Mouse (Mus musculus): ENCODE results near the gene Macf1. TPM values are rescaled to one million over a fixed set of nuclear protein-coding genes. Genes with fewer than 3 reads are reported as not detected.
"Not testable (repeated sequence)": the region's sequence is repeated elsewhere in the genome, so short reads cannot be mapped to it uniquely, and the experiment has no call there.

The Macf1 gene
- polyA plus RNA-seq, 1 experiment from 2014 or later, result 41.2 TPM

- Histone ChIP-seq H3K9ac (no peak overlapping the region), H3K4me3 (replicated peaks) (no peak overlapping the region), H3K4me1 (0 out of 2 replicates have a peak, but pooled peaks cover 5% of the 10 kb centered on the region), H3K27ac (no peak overlapping the region), H3K9me3 (replicated peaks) (no peaks in the 10 kb centered on the region), H3K4me2 (no peak overlapping the region), H3K36me3 (peaks cover 8% of the 10 kb centered on the region; the same call in 1 of the 2 replicates), H3K27me3 (no peaks in the 10 kb centered on the region)
- no peak for ATAC-seq (replicated peaks; ENCODE audit: low FRiP score)
- WGBS, result 84% methylated on average over 6 of the region's 6 CpGs
Observed at GRCm38 (mm10) chr4:123649131-123649530, 35.0 kb downstream of the Macf1 start.

- Histone ChIP-seq H3K4me2 (no peak overlapping the region), H3K9me3 (replicated peaks) (no peaks in the 10 kb centered on the region), H3K4me3 (replicated peaks) (no peak overlapping the region), H3K9ac (no peak overlapping the region), H3K27ac (peak overlapping the region; percentile 56), H3K4me1 (0 out of 2 replicates have a peak, but pooled peaks cover 16% of the 10 kb centered on the region), H3K27me3 (no peaks in the 10 kb centered on the region), H3K36me3 (peaks cover 8% of the 10 kb centered on the region; the same call in 1 of the 2 replicates)
- WGBS, result 79% methylated on average over 4 of the region's 4 CpGs
- no peak for ATAC-seq (replicated peaks; ENCODE audit: low FRiP score)
Observed at GRCm38 (mm10) chr4:123647668-123648067, 36.5 kb downstream of the Macf1 start.

GRCm38 (mm10) chr4:123647109-123647508 is 37.1 kb downstream of the Macf1 start:
- ATAC-seq (replicated peaks; ENCODE audit: low FRiP score), result no peak
- Histone ChIP-seq H3K27me3 (no peaks in the 10 kb centered on the region), H3K9me3 (replicated peaks) (no peaks in the 10 kb centered on the region), H3K9ac (no peak overlapping the region), H3K27ac (no peak overlapping the region), H3K4me2 (no peak overlapping the region), H3K4me1 (0 out of 2 replicates have a peak, but pooled peaks cover 13% of the 10 kb centered on the region), H3K4me3 (replicated peaks) (no peak overlapping the region), H3K36me3 (peaks cover 8% of the 10 kb centered on the region; the same call in 1 of the 2 replicates)
- 75% methylated on average over 2 of the region's 2 CpGs for WGBS

- 89% methylated on average over 3 of the region's 3 CpGs for WGBS
- no peak for ATAC-seq (replicated peaks; ENCODE audit: low FRiP score)
Observed at GRCm38 (mm10) chr4:123645246-123645845, 38.8 kb downstream of the Macf1 start.

GRCm38 (mm10) chr4:123643561-123643960 is 40.6 kb downstream of the Macf1 start:
- no peak overlapping the region for H3K27ac ChIP-seq
- ATAC-seq (replicated peaks; ENCODE audit: low FRiP score), result no peak
- WGBS, result 86% methylated on average over 6 of the region's 6 CpGs

More at GRCm38 (mm10) chr4:123645246-123645845, 38.8 kb downstream of the Macf1 start:
- Histone ChIP-seq H3K4me2 (no peak overlapping the region), H3K27me3 (no peaks in the 10 kb centered on the region), H3K9me3 (replicated peaks) (no peaks in the 10 kb centered on the region), H3K27ac (no peak overlapping the region), H3K36me3 (peaks cover 4% of the 10 kb centered on the region; the same call in 1 of the 2 replicates), H3K4me3 (replicated peaks) (no peak overlapping the region), H3K4me1 (0 out of 2 replicates have a peak, but pooled peaks cover 13% of the 10 kb centered on the region), H3K9ac (no peak overlapping the region)

GRCm38 (mm10) chr4:123642877-123643276 is 41.3 kb downstream of the Macf1 start:
- Histone ChIP-seq H3K4me3 (replicated peaks) (no peak overlapping the region), H3K4me2 (no peak overlapping the region), H3K9me3 (replicated peaks) (no peaks in the 10 kb centered on the region), H3K27ac (no peak overlapping the region), H3K4me1 (0 out of 2 replicates have a peak, but pooled peaks cover 13% of the 10 kb centered on the region), H3K27me3 (no peaks in the 10 kb centered on the region), H3K36me3 (0 out of 2 replicates have a peak, but pooled peaks cover 3% of the 10 kb centered on the region), H3K9ac (no peak overlapping the region)
- ATAC-seq (replicated peaks; ENCODE audit: low FRiP score), result no peak
- 69% methylated on average over 5 of the region's 5 CpGs for WGBS

More at GRCm38 (mm10) chr4:123643561-123643960, 40.6 kb downstream of the Macf1 start:
- H3K9ac ChIP-seq, result no peak overlapping the region
- no peaks in the 10 kb centered on the region for H3K27me3 ChIP-seq
- no peak overlapping the region for H3K4me2 ChIP-seq
- H3K4me1 ChIP-seq, result 0 out of 2 replicates have a peak, but pooled peaks cover 13% of the 10 kb centered on the region
- 0 out of 2 replicates have a peak, but pooled peaks cover 3% of the 10 kb centered on the region for H3K36me3 ChIP-seq
- H3K4me3 ChIP-seq (replicated peaks), result no peak overlapping the region
- no peaks in the 10 kb centered on the region for H3K9me3 ChIP-seq (replicated peaks)

- Histone ChIP-seq H3K4me1 (peaks cover 15% of the 10 kb centered on the region), H3K4me3 (replicated peaks) (no peak overlapping the region), H3K9me3 (replicated peaks) (no peaks in the 10 kb centered on the region), H3K36me3 (0 out of 2 replicates have a peak, but pooled peaks cover 3% of the 10 kb centered on the region), H3K4me2 (no peak overlapping the region), H3K27me3 (no peaks in the 10 kb centered on the region), H3K9ac (no peak overlapping the region), H3K27ac (no peak overlapping the region)
- no peak for ATAC-seq (replicated peaks; ENCODE audit: low FRiP score)
- 79% methylated on average over 6 of the region's 6 CpGs for WGBS
Observed at GRCm38 (mm10) chr4:123637136-123637535, 47.0 kb downstream of the Macf1 start.

GRCm38 (mm10) chr4:123635428-123635827 is 48.7 kb downstream of the Macf1 start:
- Histone ChIP-seq H3K9ac (no peak overlapping the region), H3K27me3 (no peaks in the 10 kb centered on the region), H3K4me1 (peaks cover 15% of the 10 kb centered on the region), H3K9me3 (replicated peaks) (no peaks in the 10 kb centered on the region), H3K4me3 (replicated peaks) (no peak overlapping the region), H3K4me2 (no peak overlapping the region), H3K36me3 (0 out of 2 replicates have a peak, but pooled peaks cover 3% of the 10 kb centered on the region), H3K27ac (peak overlapping the region; percentile 51)
- WGBS, result 15% methylated on average over 1 of the region's 1 CpGs
- no peak for ATAC-seq (replicated peaks; ENCODE audit: low FRiP score)

- Histone ChIP-seq H3K27me3 (no peaks in the 10 kb centered on the region), H3K9ac (no peak overlapping the region), H3K27ac (peak overlapping the region; percentile 80), H3K4me2 (no peak overlapping the region), H3K4me3 (replicated peaks) (no peak overlapping the region), H3K4me1 (peaks cover 15% of the 10 kb centered on the region), H3K36me3 (0 out of 2 replicates have a peak, but pooled peaks cover 3% of the 10 kb centered on the region), H3K9me3 (replicated peaks) (no peaks in the 10 kb centered on the region)
- ATAC-seq (replicated peaks; ENCODE audit: low FRiP score), result no peak
- 61% methylated on average over 3 of the region's 3 CpGs for WGBS
Observed at GRCm38 (mm10) chr4:123634436-123634835, 49.7 kb downstream of the Macf1 start.

- H3K4me3 ChIP-seq (replicated peaks), result no peak overlapping the region
- WGBS, result 84% methylated on average over 4 of the region's 4 CpGs
- ATAC-seq (replicated peaks; ENCODE audit: low FRiP score), result no peak
Observed at GRCm38 (mm10) chr4:123633874-123634273, 50.3 kb downstream of the Macf1 start.

GRCm38 (mm10) chr4:123633370-123633769 is 50.8 kb downstream of the Macf1 start:
- Histone ChIP-seq H3K36me3 (no peaks in the 10 kb centered on the region), H3K27me3 (no peaks in the 10 kb centered on the region), H3K9me3 (replicated peaks) (no peaks in the 10 kb centered on the region), H3K4me2 (no peak overlapping the region), H3K4me1 (peaks cover 15% of the 10 kb centered on the region), H3K4me3 (replicated peaks) (no peak overlapping the region), H3K27ac (peak overlapping the region; percentile 80), H3K9ac (no peak overlapping the region)
- peak; percentile 75 for ATAC-seq (replicated peaks; ENCODE audit: low FRiP score)
- WGBS, result 21% methylated on average over 3 of the region's 3 CpGs

More at GRCm38 (mm10) chr4:123633874-123634273, 50.3 kb downstream of the Macf1 start:
- Histone ChIP-seq H3K4me2 (no peak overlapping the region), H3K27ac (peak overlapping the region; percentile 80), H3K36me3 (0 out of 2 replicates have a peak, but pooled peaks cover 3% of the 10 kb centered on the region), H3K9me3 (replicated peaks) (no peaks in the 10 kb centered on the region), H3K9ac (no peak overlapping the region), H3K27me3 (no peaks in the 10 kb centered on the region), H3K4me1 (peaks cover 15% of the 10 kb centered on the region)

GRCm38 (mm10) chr4:123632116-123632515 is 52.0 kb downstream of the Macf1 start:
- ATAC-seq (replicated peaks; ENCODE audit: low FRiP score); H3K4me2 ChIP-seq; H3K4me3 ChIP-seq (replicated peaks); H3K9ac ChIP-seq; H3K27me3 ChIP-seq; H3K9me3 ChIP-seq (replicated peaks); H3K36me3 ChIP-seq: not testable (repeated sequence)
- WGBS, result 84% methylated on average over 5 of the region's 6 CpGs
- H3K4me1 ChIP-seq, result peaks cover 15% of the 10 kb centered on the region
- H3K27ac ChIP-seq, result 0 out of 2 replicates have a peak overlapping the region, but pooled peaks have one; percentile 32

Measured in kidney, embryonic 15.5 days (tissue).